Mouse (Mus musculus) central nervous system, embryonic 14 days (tissue): ENCODE measurements around the gene Faf1. TPM values are rescaled to one million over a fixed set of nuclear protein-coding genes. Genes with fewer than 3 reads are reported as not detected.

Experiments used
- polyA plus RNA-seq: library from polyadenylated mRNA; depleted of rRNA; stranded (reverse); fragments of >200 nt; gene quantifications from 2 replicates; pipeline ENCODE4 v1.2.3, GENCODE M21; 2012; rRNA removed

Faf1 gene
- 24.9 TPM in 2 replicates for polyA plus RNA-seq

GRCm38 (mm10) chr4:109676218-109677215 lies at the start of gene Faf1:
Gene Faf1, plus strand, starts transcription at chr4:109676588.

GRCm38 (mm10) chr4:109666461-109667269 lies 9.7 kb upstream of the Faf1 start, which contains the start of gene Cdkn2c:
Gene Cdkn2c, minus strand, starts transcription at chr4:109667189.

GRCm38 (mm10) chr4:109977148-109978067 lies 301.0 kb downstream of the Faf1 start, which contains the start of gene Dmrta2:
Gene Dmrta2, plus strand, starts transcription at chr4:109978053.

Other genes starting within 250 kb of the Faf1 start
- gene Rnf11, start 191.9 kb upstream of the Faf1 start, polyA plus RNA-seq = 67.8 and 74.3 TPM in 2 replicates
- gene 4930522H14Rik, start 145.3 kb upstream of the Faf1 start, polyA plus RNA-seq = not detected in 2 replicates
- gene Cdkn2c, start 9.4 kb upstream of the Faf1 start, polyA plus RNA-seq = 9.8 and 12.0 TPM in 2 replicates